Mouse (Mus musculus) skeletal muscle tissue, postnatal 0 days (tissue): Measurements from ENCODE around the gene Flvcr1. TPM values are rescaled to one million over a fixed set of nuclear protein-coding genes. Genes with fewer than 3 reads are reported as not detected.

Experiments
- polyA plus RNA-seq: library from polyadenylated mRNA; unstranded; fragments of >200 nt; fragmentation: Nextera tagmentation; extraction: Ambion mirVana; gene quantifications from 2 replicates; pipeline ENCODE4 v1.2.1, GENCODE M21; 2015

The Flvcr1 gene
- polyA plus RNA-seq = 2.6 and 3.2 TPM in 2 replicates

GRCm38 (mm10) chr1:191026021-191026713 is at the start of gene Flvcr1:
Gene Flvcr1 (minus strand): TSS chr1:191026158.

GRCm38 (mm10) chr1:191062781-191063485 is 37.0 kb upstream of the Flvcr1 start, which contains the start of the genes Tatdn3 and Nsl1:
Gene Tatdn3 (minus strand): TSS chr1:191062932.
Gene Nsl1 (plus strand): TSS chr1:191063012.

GRCm38 (mm10) chr1:191036554-191037334 is 10.8 kb upstream of the Flvcr1 start, which contains the start of gene Spata45:
Gene Spata45 (plus strand): TSS chr1:191036639.

GRCm38 (mm10) chr1:190979100-190979563 is 46.8 kb downstream of the Flvcr1 start, which contains the start of gene Vash2:
Gene Vash2 (minus strand): TSS chr1:190979296.

Other genes starting within 250 kb of the Flvcr1 start
- 6.7 and 7.6 TPM in 2 replicates for gene Rps6kc1, start 114.4 kb downstream of the Flvcr1 start, polyA plus RNA-seq
- 24.6 and 25.7 TPM in 2 replicates for gene Angel2, start 101.0 kb downstream of the Flvcr1 start, polyA plus RNA-seq
- 32.3 and 35.4 TPM in 2 replicates for gene Vash2, start 46.9 kb downstream of the Flvcr1 start, polyA plus RNA-seq
- gene Spata45, start 10.5 kb upstream of the Flvcr1 start, polyA plus RNA-seq = not detected in 2 replicates
- gene Tatdn3, start 36.8 kb upstream of the Flvcr1 start, polyA plus RNA-seq = 16.0 and 17.7 TPM in 2 replicates
- 2.9 and 3.3 TPM in 2 replicates for gene Nsl1, start 36.9 kb upstream of the Flvcr1 start, polyA plus RNA-seq
- gene Batf3, start 71.7 kb upstream of the Flvcr1 start, polyA plus RNA-seq = 1.5 and 1.6 TPM in 2 replicates
- not detected in 2 replicates for gene Fam71a, start 138.7 kb upstream of the Flvcr1 start, polyA plus RNA-seq
- 6.7 and 8.2 TPM in 2 replicates for gene Atf3, start 191.9 kb upstream of the Flvcr1 start, polyA plus RNA-seq